Comparison of ENCODE assay signal across 12 mouse cellular contexts in genomic region chr12:76444359-76444772, GRCm38 (mm10). TPM values are rescaled to one million over a fixed set of nuclear protein-coding genes. Genes with fewer than 3 reads are reported as not detected.
DNase-seq lines count a peak whose midpoint lies in the region; ATAC-seq and TF ChIP-seq lines count a peak whose summit lies in the region.
"Had no signal": no experiment of that assay in that cellular context is flagged by ENCODE, and none has a peak within 500 bp of the region (broad histone marks: within the 10 kb centered on the region; RNA-seq: fewer than 3 reads in every experiment).

No protein-coding gene starts in this region.

- peak overlapping the region; percentile 31; the same call in 1 of the 2 replicates for H3K4me2 ChIP-seq in heart, postnatal 0 days (ENCODE audit: low read depth, low read length)
- H3K4me2 ChIP-seq in hindbrain, postnatal 0 days (ENCODE audit: low read depth, low read length) = no peak overlapping the region
- H3K4me2 ChIP-seq: forebrain, embryonic 12.5 days; lung, embryonic 15.5 days; neural tube, embryonic 12.5 days had no signal

- TF ChIP-seq EP300 in heart, postnatal 0 days (IDR thresholded peaks at IDR 0.05; ENCODE audit: low read depth) = no peak

- ATAC-seq in heart, postnatal 0 days (ENCODE audit: insufficient read depth, low read depth) = no peak
- peak; percentile 65 for ATAC-seq in megakaryocyte progenitor cell, adult 5-6 weeks (replicated peaks; ENCODE audit: poor library complexity)
- no peak for ATAC-seq in hindbrain, postnatal 0 days

- H3K36me3 ChIP-seq in heart, postnatal 0 days (replicated peaks; ENCODE audit: control insufficient read depth, insufficient read depth, low read length) = no peaks in the 10 kb centered on the region
- H3K36me3 ChIP-seq in hindbrain, postnatal 0 days (ENCODE audit: insufficient read depth, low read length) = no peaks in the 10 kb centered on the region
- H3K36me3 ChIP-seq: forebrain, embryonic 12.5 days; lung, embryonic 15.5 days; neural tube, embryonic 12.5 days had no signal

- peaks cover 4% of the 10 kb centered on the region; the same call in 1 of the 2 replicates for H3K4me1 ChIP-seq in heart, postnatal 0 days (ENCODE audit: control insufficient read depth, insufficient read depth)
- no peaks in the 10 kb centered on the region for H3K4me1 ChIP-seq in hindbrain, postnatal 0 days (ENCODE audit: insufficient read depth, low read length)
- H3K4me1 ChIP-seq: forebrain, embryonic 12.5 days; neural tube, embryonic 12.5 days had no signal

- H3K27me3 ChIP-seq in heart, postnatal 0 days (ENCODE audit: control insufficient read depth, insufficient read depth, low read length) = no peaks in the 10 kb centered on the region
- no peaks in the 10 kb centered on the region for H3K27me3 ChIP-seq in hindbrain, postnatal 0 days (ENCODE audit: insufficient read depth, low read length)
- H3K27me3 ChIP-seq: forebrain, embryonic 12.5 days; lung, embryonic 15.5 days; neural tube, embryonic 12.5 days had no signal

- WGBS in heart, postnatal 0 days = 49% methylated on average over 10 of the region's 10 CpGs
- 66% methylated on average over 10 of the region's 10 CpGs for WGBS in hindbrain, postnatal 0 days

- TF ChIP-seq CTCF in heart, postnatal 0 days (IDR thresholded peaks at IDR 0.05; ENCODE audit: low read depth) = no peak
- TF ChIP-seq CTCF in hindbrain, postnatal 0 days (IDR thresholded peaks at IDR 0.05; ENCODE audit: low read depth) = no peak

- H3K4me3 ChIP-seq in heart, postnatal 0 days (ENCODE audit: low read depth, low read length) = peak overlapping the region; percentile 9; the same call in 1 of the 2 replicates
- H3K4me3 ChIP-seq in hindbrain, postnatal 0 days (ENCODE audit: low read length) = no peak overlapping the region
- H3K4me3 ChIP-seq: forebrain, embryonic 12.5 days; lung, embryonic 15.5 days; neural tube, embryonic 12.5 days had no signal

- H3K27ac ChIP-seq in heart, postnatal 0 days (ENCODE audit: low read depth) = no peak overlapping the region
- H3K27ac ChIP-seq in hindbrain, postnatal 0 days = no peak overlapping the region
- H3K27ac ChIP-seq: forebrain, embryonic 12.5 days; lung, embryonic 15.5 days; neural tube, embryonic 12.5 days had no signal

- H3K9me3 ChIP-seq in heart, postnatal 0 days (replicated peaks; ENCODE audit: control insufficient read depth, low read length) = no peaks in the 10 kb centered on the region
- no peaks in the 10 kb centered on the region for H3K9me3 ChIP-seq in hindbrain, postnatal 0 days (ENCODE audit: low read length)
- H3K9me3 ChIP-seq: forebrain, embryonic 12.5 days; lung, embryonic 15.5 days; neural tube, embryonic 12.5 days had no signal

- no peak overlapping the region for H3K9ac ChIP-seq in heart, postnatal 0 days (replicated peaks; ENCODE audit: low read depth, low read length)
- no peak overlapping the region for H3K9ac ChIP-seq in hindbrain, postnatal 0 days (replicated peaks; ENCODE audit: low read length)
- H3K9ac ChIP-seq: forebrain, embryonic 12.5 days; lung, embryonic 15.5 days; neural tube, embryonic 12.5 days had no signal

- no peak for DNase-seq in heart, postnatal 0 days (ENCODE audit: low spot score)
- DNase-seq in heart, adult 11 months = no peak
- DNase-seq in MN1 (ENCODE audit: low spot score) = peak; percentile 81
- DNase-seq in kidney, adult 9 months = peak; percentile 43
- no peak for DNase-seq in hindbrain, postnatal 0 days (ENCODE audit: low spot score)
- DNase-seq in cerebellum, adult 8-10 months = no peak
- no peak for DNase-seq in cerebellum, postnatal 14 days
- DNase-seq: cerebellum, adult 11 months had no signal

RNA-seq across cellular contexts. Expression of gene Ppp1r36, which starts 27.0 kb away (rescaled TPM):
- not detected in 2 replicates for total RNA-seq in heart, postnatal 0 days (2014; rRNA removed; ENCODE audit: low replicate concordance)
- 1.5 and 1.7 TPM in 2 replicates for polyA plus RNA-seq in heart, postnatal 0 days (2015; fragmentation: Nextera tagmentation; extraction: Ambion mirVana)
- 0.39 and 0.72 TPM in 2 replicates for total RNA-seq in megakaryocyte progenitor cell, adult 5-6 weeks (2015)
- 0.24 TPM in 1 of 2 replicates, not detected in the other for total RNA-seq in megakaryocyte progenitor cell, adult 5-6 weeks (2017)
- 0.25 and 0.52 TPM in 2 replicates for total RNA-seq in hindbrain, postnatal 0 days (2014; rRNA removed)
- 2.7 and 2.8 TPM in 2 replicates for polyA plus RNA-seq in hindbrain, postnatal 0 days (2015; fragmentation: Nextera tagmentation; extraction: Ambion mirVana)

RNA-seq across cellular contexts. Expression of gene Hspa2, which starts 40.4 kb away (rescaled TPM):
- total RNA-seq in heart, postnatal 0 days (2014; rRNA removed; ENCODE audit: low replicate concordance) = 8.7 and 13.2 TPM in 2 replicates
- polyA plus RNA-seq in heart, postnatal 0 days (2015; fragmentation: Nextera tagmentation; extraction: Ambion mirVana) = 13.7 and 15.0 TPM in 2 replicates
- 6.9 and 8.3 TPM in 2 replicates for total RNA-seq in megakaryocyte progenitor cell, adult 5-6 weeks (2015)
- total RNA-seq in megakaryocyte progenitor cell, adult 5-6 weeks (2017) = 18.2 and 19.9 TPM in 2 replicates
- total RNA-seq in hindbrain, postnatal 0 days (2014; rRNA removed) = 9.6 and 17.2 TPM in 2 replicates
- 11.1 and 13.8 TPM in 2 replicates for polyA plus RNA-seq in hindbrain, postnatal 0 days (2015; fragmentation: Nextera tagmentation; extraction: Ambion mirVana)

Comparison
In these comparisons a context has a peak if more than half of its experiments do, and no peak if none do; other contexts are left out.
1. DNase-seq: peak in MN1 (single experiment) and kidney, adult 9 months (single experiment); none in heart, postnatal 0 days (single experiment), heart, adult 11 months (single experiment), hindbrain, postnatal 0 days (single experiment), cerebellum, adult 8-10 months (single experiment) and cerebellum, postnatal 14 days (0 of 2).